Comparison of ENCODE assay signal across 10 mouse cellular contexts in genomic region chr7:6731930-6732329, GRCm38 (mm10). TPM values are rescaled to one million over a fixed set of nuclear protein-coding genes. Genes with fewer than 3 reads are reported as not detected.
DNase-seq lines count a peak whose midpoint lies in the region; ATAC-seq and TF ChIP-seq lines count a peak whose summit lies in the region.
"Had no signal": no experiment of that assay in that cellular context is flagged by ENCODE, and none has a peak within 500 bp of the region (broad histone marks: within the 10 kb centered on the region; RNA-seq: fewer than 3 reads in every experiment).

No protein-coding gene starts in this region.

- no peak for TF ChIP-seq CTCF in hindbrain, postnatal 0 days (IDR thresholded peaks at IDR 0.05; ENCODE audit: low read depth)
- no peak for TF ChIP-seq CTCF in midbrain, postnatal 0 days (IDR thresholded peaks at IDR 0.05)

- no peaks in the 10 kb centered on the region for H3K36me3 ChIP-seq in heart, embryonic 15.5 days
- H3K36me3 ChIP-seq in embryonic facial prominence, embryonic 13.5 days = 0 out of 2 replicates have a peak, but pooled peaks cover 7% of the 10 kb centered on the region
- no peaks in the 10 kb centered on the region for H3K36me3 ChIP-seq in hindbrain, postnatal 0 days (ENCODE audit: insufficient read depth, low read length)
- no peaks in the 10 kb centered on the region for H3K36me3 ChIP-seq in midbrain, postnatal 0 days (ENCODE audit: insufficient read depth, low read length)

- peak overlapping the region; percentile 43; the same call in 1 of the 2 replicates for H3K9ac ChIP-seq in heart, embryonic 15.5 days
- H3K9ac ChIP-seq in embryonic facial prominence, embryonic 13.5 days = peak overlapping the region; percentile 76
- H3K9ac ChIP-seq in hindbrain, postnatal 0 days (replicated peaks; ENCODE audit: low read length) = peak overlapping the region; percentile 76
- peak overlapping the region; percentile 60 for H3K9ac ChIP-seq in midbrain, postnatal 0 days (replicated peaks; ENCODE audit: low read length, poor library complexity, severe bottlenecking)

- 0 out of 2 replicates have a peak overlapping the region, but pooled peaks have one; percentile 9 for H3K27ac ChIP-seq in heart, embryonic 15.5 days
- H3K27ac ChIP-seq in embryonic facial prominence, embryonic 13.5 days = peak overlapping the region; percentile 33; the same call in 1 of the 2 replicates
- H3K27ac ChIP-seq in hindbrain, postnatal 0 days = peak overlapping the region; percentile 37; the same call in 1 of the 2 replicates
- peak overlapping the region; percentile 55; the same call in 1 of the 2 replicates for H3K27ac ChIP-seq in midbrain, postnatal 0 days (ENCODE audit: low read depth, low read length)

- no peaks in the 10 kb centered on the region for H3K4me1 ChIP-seq in heart, embryonic 15.5 days (replicated peaks)
- H3K4me1 ChIP-seq in embryonic facial prominence, embryonic 13.5 days = no peaks in the 10 kb centered on the region
- H3K4me1 ChIP-seq in hindbrain, postnatal 0 days (ENCODE audit: insufficient read depth, low read length) = no peaks in the 10 kb centered on the region
- no peaks in the 10 kb centered on the region for H3K4me1 ChIP-seq in midbrain, postnatal 0 days (ENCODE audit: insufficient read depth, low read length)

- peak overlapping the region; percentile 75 for H3K4me3 ChIP-seq in heart, embryonic 15.5 days
- peak overlapping the region; percentile 62 for H3K4me3 ChIP-seq in embryonic facial prominence, embryonic 13.5 days
- H3K4me3 ChIP-seq in hindbrain, postnatal 0 days (ENCODE audit: low read length) = peak overlapping the region; percentile 60
- H3K4me3 ChIP-seq in midbrain, postnatal 0 days (ENCODE audit: low read depth, low read length) = peak overlapping the region; percentile 53

- no peaks in the 10 kb centered on the region for H3K27me3 ChIP-seq in heart, embryonic 15.5 days
- no peaks in the 10 kb centered on the region for H3K27me3 ChIP-seq in embryonic facial prominence, embryonic 13.5 days
- no peaks in the 10 kb centered on the region for H3K27me3 ChIP-seq in hindbrain, postnatal 0 days (ENCODE audit: insufficient read depth, low read length)
- no peaks in the 10 kb centered on the region for H3K27me3 ChIP-seq in midbrain, postnatal 0 days (ENCODE audit: insufficient read depth, low read length)

- H3K9me3 ChIP-seq in heart, embryonic 15.5 days (replicated peaks) = peaks cover 9% of the 10 kb centered on the region
- peaks cover 44% of the 10 kb centered on the region for H3K9me3 ChIP-seq in embryonic facial prominence, embryonic 13.5 days
- 0 out of 2 replicates have a peak, but pooled peaks cover 5% of the 10 kb centered on the region for H3K9me3 ChIP-seq in hindbrain, postnatal 0 days (ENCODE audit: low read length)
- H3K9me3 ChIP-seq in midbrain, postnatal 0 days (ENCODE audit: low read length) = peaks cover 3% of the 10 kb centered on the region; the same call in 1 of the 2 replicates

- no peak for DNase-seq in heart, postnatal 4 days
- no peak for DNase-seq in hindbrain, postnatal 0 days (ENCODE audit: low spot score)
- no peak for DNase-seq in midbrain, postnatal 0 days (ENCODE audit: low spot score)
- DNase-seq in frontal cortex, adult 2 months (ENCODE audit: extremely low spot score in 1 of 2, low spot score in 1 of 2) = no peak
- no peak for DNase-seq in right cerebral cortex, postnatal 36 days (ENCODE audit: low spot score in 2 of 2)
- no peak for DNase-seq in frontal cortex, postnatal 36 days (ENCODE audit: low spot score in 2 of 2)
- DNase-seq: gastrocnemius, postnatal 10 days; left cerebral cortex, postnatal 4 days had no signal

- WGBS in heart, embryonic 15.5 days = 48% methylated on average over 4 of the region's 4 CpGs
- WGBS in embryonic facial prominence, embryonic 13.5 days = 38% methylated on average over 4 of the region's 4 CpGs
- WGBS in hindbrain, postnatal 0 days = 41% methylated on average over 4 of the region's 4 CpGs
- 44% methylated on average over 4 of the region's 4 CpGs for WGBS in midbrain, postnatal 0 days

- H3K4me2 ChIP-seq in heart, embryonic 15.5 days = peak overlapping the region; percentile 64
- H3K4me2 ChIP-seq in embryonic facial prominence, embryonic 13.5 days = peak overlapping the region; percentile 58
- H3K4me2 ChIP-seq in hindbrain, postnatal 0 days (ENCODE audit: low read depth, low read length) = peak overlapping the region; percentile 53
- H3K4me2 ChIP-seq in midbrain, postnatal 0 days (ENCODE audit: low read depth, low read length, poor library complexity, severe bottlenecking) = peak overlapping the region; percentile 44

- no peak for ATAC-seq in heart, embryonic 15.5 days (replicated peaks; ENCODE audit: insufficient number of reproducible peaks, insufficient read depth, low FRiP score, low read depth)
- ATAC-seq in embryonic facial prominence, embryonic 13.5 days (ENCODE audit: insufficient number of reproducible peaks, insufficient read depth, low FRiP score, low TSS enrichment, low read depth) = no peak
- ATAC-seq in hindbrain, postnatal 0 days = no peak
- ATAC-seq in midbrain, postnatal 0 days (ENCODE audit: low FRiP score) = no peak

RNA-seq across cellular contexts. Expression of gene Usp29, which starts 1.6 kb away (rescaled TPM):
- polyA plus RNA-seq in heart, embryonic 15.5 days (2015; fragmentation: Nextera tagmentation; extraction: Ambion mirVana) = 5.4 and 5.6 TPM in 2 replicates
- 1 to 10 TPM; 4.5 to 4.6 TPM for total RNA-seq in heart, postnatal 4 days (2021)
- 9.6 and 11.3 TPM in 2 replicates for polyA plus RNA-seq in embryonic facial prominence, embryonic 13.5 days (2015; fragmentation: Nextera tagmentation; extraction: Ambion mirVana)
- total RNA-seq in hindbrain, postnatal 0 days (2014; rRNA removed) = 67.4 and 69.2 TPM in 2 replicates
- polyA plus RNA-seq in hindbrain, postnatal 0 days (2015; fragmentation: Nextera tagmentation; extraction: Ambion mirVana) = 30.4 and 32.1 TPM in 2 replicates
- 101 and 117 TPM in 2 replicates for total RNA-seq in midbrain, postnatal 0 days (2014; rRNA removed)
- 33.2 and 43.3 TPM in 2 replicates for polyA plus RNA-seq in midbrain, postnatal 0 days (2015; fragmentation: Nextera tagmentation; extraction: Ambion mirVana)
- polyA plus RNA-seq in frontal cortex, adult 2 months (2012; rRNA removed) = 15.0 and 15.7 TPM in 2 replicates

RNA-seq across cellular contexts. Expression of gene Peg3, which starts 1.7 kb away (rescaled TPM):
- 82.4 and 108 TPM in 2 replicates for polyA plus RNA-seq in heart, embryonic 15.5 days (2015; fragmentation: Nextera tagmentation; extraction: Ambion mirVana)
- total RNA-seq in heart, postnatal 4 days (2021) = 10 to 100 TPM; 69.5 to 75.3 TPM
- polyA plus RNA-seq in embryonic facial prominence, embryonic 13.5 days (2015; fragmentation: Nextera tagmentation; extraction: Ambion mirVana) = 159 and 180 TPM in 2 replicates
- 122 and 132 TPM in 2 replicates for total RNA-seq in hindbrain, postnatal 0 days (2014; rRNA removed)
- polyA plus RNA-seq in hindbrain, postnatal 0 days (2015; fragmentation: Nextera tagmentation; extraction: Ambion mirVana) = 67.6 and 75.5 TPM in 2 replicates
- 150 and 171 TPM in 2 replicates for total RNA-seq in midbrain, postnatal 0 days (2014; rRNA removed)
- polyA plus RNA-seq in midbrain, postnatal 0 days (2015; fragmentation: Nextera tagmentation; extraction: Ambion mirVana) = 74.5 and 92.9 TPM in 2 replicates
- polyA plus RNA-seq in frontal cortex, adult 2 months (2012; rRNA removed) = 106 and 111 TPM in 2 replicates

RNA-seq across cellular contexts. Expression of gene Zim1, which starts 35.7 kb away (rescaled TPM):
- polyA plus RNA-seq in heart, embryonic 15.5 days (2015; fragmentation: Nextera tagmentation; extraction: Ambion mirVana) = 5.8 and 10.4 TPM in 2 replicates
- 10 to 100 TPM; 20.6 to 20.8 TPM for total RNA-seq in heart, postnatal 4 days (2021)
- polyA plus RNA-seq in embryonic facial prominence, embryonic 13.5 days (2015; fragmentation: Nextera tagmentation; extraction: Ambion mirVana) = 3.2 and 4.5 TPM in 2 replicates
- total RNA-seq in hindbrain, postnatal 0 days (2014; rRNA removed) = 26.2 and 30.8 TPM in 2 replicates
- polyA plus RNA-seq in hindbrain, postnatal 0 days (2015; fragmentation: Nextera tagmentation; extraction: Ambion mirVana) = 4.2 and 6.3 TPM in 2 replicates
- 32.8 and 47.4 TPM in 2 replicates for total RNA-seq in midbrain, postnatal 0 days (2014; rRNA removed)
- 9.0 and 10.0 TPM in 2 replicates for polyA plus RNA-seq in midbrain, postnatal 0 days (2015; fragmentation: Nextera tagmentation; extraction: Ambion mirVana)
- polyA plus RNA-seq in frontal cortex, adult 2 months (2012; rRNA removed) = 2.6 and 3.0 TPM in 2 replicates
